Mouse (Mus musculus) lung, postnatal 10 days (tissue): ENCODE results near the gene Tert.
A peak's percentile ranks its signal among the peaks of the same experiment; 100 is the strongest.

Experiments used
- DNase-seq: peaks from one replicate; pipeline ENCODE4 v3.0.0; 2021

Gene Tert

DNA sequence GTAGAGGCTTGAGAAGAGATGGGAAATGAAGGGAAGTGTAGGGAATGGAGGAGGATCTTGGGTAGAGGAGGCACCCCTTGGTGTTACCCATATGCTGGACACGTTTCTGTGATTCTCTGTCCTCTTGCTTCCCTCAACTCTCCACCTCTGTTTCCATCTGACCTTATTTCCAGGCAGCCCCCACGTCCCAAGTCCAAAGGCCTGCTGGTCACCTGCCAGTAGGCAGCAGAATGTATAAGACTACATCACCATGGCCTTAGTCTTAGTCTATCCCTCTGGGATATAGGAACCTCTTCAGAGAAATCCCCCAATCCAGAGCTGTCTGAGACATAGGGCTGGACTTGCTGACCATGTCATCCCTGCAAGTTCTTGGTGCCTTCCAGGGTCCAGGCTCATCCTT is 52.6 kb downstream of the Tert start:
- DNase-seq: no peak

DNA sequence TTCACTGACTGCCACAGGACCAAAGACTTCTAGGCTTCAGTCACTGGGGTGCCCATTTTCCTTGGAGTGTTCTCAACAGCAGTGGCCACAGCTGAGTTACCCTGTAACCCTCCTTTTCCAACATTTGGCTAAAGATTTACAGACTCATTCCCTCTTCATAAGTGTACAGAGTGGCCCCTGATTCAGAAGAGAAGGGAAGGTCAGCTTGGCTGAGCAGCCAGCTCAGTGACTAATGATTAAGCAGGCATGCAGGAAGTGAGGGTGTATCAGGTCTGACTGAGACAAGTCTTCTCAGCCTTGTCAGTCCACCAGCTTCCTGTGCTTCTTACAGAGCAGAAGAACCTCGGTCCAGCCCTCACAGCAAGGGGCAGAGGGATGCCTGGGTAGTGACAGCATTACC is 53.7 kb downstream of the Tert start:
- no peak for DNase-seq

DNA sequence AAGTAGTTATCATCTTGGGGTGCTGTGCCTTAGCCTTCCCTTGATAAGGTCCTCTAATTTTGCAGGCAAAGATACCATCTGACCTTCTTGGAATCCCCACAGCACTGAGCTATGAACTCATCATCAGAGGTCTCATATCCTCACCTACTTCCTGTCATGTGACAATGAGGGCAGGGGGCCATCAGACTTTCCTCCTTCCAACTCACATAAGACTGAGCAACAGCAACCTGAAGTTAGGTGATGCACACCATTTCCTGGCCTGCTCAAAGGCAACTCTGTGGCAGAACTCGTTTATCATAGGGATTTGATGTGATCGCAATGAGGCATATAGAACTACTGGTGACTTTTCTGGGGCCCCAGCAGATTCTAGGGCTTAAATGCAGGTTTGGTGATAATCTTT is 55.5 kb downstream of the Tert start:
- DNase-seq: no peak

DNA sequence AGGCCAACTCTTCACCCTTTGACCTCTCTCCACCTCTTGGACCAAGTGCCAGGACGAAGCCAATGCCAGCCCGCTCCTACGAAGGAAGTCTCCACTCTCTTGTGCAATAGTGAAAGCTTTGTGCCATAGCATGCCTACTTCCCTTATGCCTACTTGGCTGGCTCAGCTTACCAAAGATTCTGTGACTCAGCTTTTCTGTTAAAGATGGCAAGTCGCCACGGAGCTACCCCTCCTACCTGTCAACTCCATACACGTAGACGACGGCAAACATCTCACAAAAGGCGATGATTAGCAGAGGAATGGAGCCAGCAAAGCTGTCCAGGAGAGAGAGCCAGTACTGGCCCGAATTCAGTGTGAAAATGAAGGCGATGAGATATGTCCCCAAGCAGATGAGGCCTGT is 57.0 kb downstream of the Tert start:
- DNase-seq: no peak

DNA sequence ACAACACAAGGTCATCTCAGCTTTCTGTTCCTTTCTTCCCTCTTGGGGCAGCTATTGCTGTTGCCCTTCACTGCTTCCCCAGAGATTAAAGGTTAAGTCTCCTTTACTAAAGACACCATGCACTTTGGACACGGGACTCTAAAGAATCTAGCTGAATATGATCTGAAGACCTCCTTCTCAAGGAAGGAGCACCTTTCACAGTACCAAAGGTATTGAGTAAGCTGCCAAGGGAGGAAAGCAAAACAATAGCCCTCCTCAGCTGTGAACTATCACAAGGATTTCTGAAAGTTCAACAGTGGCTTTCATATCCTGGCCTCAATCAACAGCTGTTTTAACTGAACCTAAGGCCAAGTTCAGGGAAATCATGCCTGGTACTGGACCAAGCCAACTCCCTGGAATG is 57.7 kb downstream of the Tert start:
- no peak for DNase-seq

DNA sequence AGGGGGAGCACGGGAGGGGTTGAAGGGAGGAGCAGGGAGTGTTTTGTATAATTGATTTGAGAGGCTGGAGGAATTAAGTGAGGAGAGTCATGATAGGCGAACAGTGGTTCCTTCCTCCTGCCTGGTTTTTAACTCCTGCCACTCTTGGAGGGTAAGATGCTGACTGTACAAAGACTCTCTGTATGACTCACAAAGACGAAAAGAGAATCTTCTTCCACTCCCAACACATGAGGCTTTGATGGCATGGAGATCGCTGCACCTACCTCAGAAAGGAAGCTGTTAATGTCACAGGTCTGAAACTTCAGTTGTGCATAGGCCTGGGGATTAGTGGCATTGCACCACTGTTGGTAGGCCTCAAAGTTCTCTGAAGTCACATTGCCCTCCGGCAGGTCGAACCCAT is 58.8 kb downstream of the Tert start:
- no peak for DNase-seq

DNA sequence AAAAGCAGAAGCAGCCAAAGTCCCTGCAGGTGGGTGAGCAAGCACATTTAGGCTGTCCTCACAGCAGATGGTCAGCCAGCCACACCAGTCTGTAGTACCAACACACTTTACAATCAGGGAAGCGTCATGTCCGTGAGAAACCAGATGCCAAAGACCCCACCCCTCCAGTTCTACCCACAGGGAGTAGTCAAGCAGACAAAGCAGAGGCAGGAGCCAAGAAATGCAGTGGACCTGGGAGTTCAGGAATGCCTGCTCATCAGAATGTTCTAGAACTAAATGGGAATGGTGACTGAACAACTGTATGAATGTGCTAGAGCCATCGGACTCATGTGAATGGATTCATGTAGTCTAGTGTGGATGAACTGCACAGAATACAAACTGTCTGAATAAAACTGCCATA is 60.9 kb downstream of the Tert start:
- no peak for DNase-seq

DNA sequence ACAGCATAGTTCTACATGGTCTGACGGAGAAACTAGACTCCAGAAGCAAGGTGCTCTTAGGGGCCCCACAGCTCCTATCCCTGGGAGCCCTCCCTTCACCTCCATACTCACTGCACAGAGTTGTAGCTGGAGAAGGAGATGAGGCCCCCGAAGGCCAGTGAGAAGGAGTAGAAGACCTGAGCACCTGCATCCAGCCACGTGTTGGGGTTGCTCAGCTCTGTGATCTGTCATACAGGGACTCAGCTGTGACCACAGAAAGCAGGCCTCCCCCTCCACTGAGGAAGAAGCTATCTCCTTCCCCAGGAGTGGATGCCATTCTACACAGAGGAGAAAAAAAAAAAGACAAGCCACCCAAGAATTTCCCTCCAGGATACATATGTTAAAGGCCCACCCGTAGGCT is 62.2 kb downstream of the Tert start:
- no peak for DNase-seq

DNA sequence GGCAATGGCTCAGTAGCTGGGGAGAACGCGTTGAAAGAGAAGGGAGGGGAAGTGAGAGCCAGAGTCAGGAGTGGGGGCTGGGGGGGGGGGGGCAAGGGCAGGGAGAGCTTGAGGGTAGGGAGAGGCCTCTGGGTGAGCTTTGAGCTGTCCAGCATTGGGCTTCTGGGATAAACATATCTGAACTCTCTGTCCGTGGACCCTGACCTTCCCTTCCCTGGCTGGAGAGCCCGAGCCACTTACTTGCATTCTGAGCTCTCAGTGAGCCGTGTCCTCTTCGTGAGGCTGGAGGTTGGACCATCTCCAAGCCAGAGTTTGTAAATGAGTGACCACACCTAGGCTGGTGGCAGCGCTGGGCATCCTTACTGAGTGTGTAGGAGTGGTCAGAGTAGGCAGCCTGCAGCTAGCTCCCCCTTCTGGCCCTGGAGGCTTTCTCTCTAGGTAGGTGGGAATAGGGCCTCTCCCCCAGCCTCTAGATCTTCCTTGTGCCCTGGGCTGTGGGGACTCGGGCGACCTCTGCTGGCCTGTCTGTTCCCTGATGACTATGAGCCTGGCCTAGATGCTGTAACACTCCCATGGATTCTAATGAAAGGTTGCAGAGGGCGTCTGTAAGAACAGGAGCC is 65.6 kb downstream of the Tert start:
- DNase-seq: peak; percentile 76

DNA sequence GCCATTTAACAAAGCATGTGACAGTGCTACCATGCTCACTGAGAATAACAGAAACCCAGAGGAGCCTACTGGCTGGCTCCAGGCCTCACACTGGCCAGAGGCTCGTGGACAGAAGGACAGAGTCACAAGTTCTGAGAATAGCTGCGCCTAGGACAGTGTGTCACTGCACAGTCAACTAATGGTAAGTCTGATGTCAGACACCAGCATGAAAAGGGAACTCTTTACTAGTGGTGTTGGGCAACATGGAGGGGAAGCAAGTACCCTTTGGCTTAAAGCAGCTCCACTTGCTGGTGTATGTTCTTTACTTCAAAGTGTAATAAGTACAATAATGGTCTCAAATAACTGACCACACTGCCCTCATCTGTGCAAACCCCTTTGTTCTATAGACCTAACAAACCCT is 66.6 kb downstream of the Tert start:
- DNase-seq: no peak

DNA sequence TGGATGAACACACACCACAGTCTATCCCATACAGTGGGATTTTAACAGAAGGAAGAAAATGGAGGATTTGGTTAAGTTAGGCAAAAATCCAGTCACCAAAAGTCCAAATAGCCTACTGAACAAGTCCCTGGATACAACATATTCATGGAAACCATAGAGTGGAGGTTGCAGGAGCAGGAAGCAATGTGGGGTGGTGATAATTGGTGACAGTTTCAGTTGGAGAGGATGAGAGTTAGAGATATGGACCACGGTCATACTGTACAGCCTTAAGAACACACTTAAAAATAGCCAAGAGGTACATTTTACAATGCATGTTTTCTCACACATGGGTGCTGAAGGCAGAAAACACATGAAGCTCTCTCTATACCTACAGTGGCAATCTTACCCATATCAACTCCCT is 68.3 kb downstream of the Tert start:
- DNase-seq: no peak

DNA sequence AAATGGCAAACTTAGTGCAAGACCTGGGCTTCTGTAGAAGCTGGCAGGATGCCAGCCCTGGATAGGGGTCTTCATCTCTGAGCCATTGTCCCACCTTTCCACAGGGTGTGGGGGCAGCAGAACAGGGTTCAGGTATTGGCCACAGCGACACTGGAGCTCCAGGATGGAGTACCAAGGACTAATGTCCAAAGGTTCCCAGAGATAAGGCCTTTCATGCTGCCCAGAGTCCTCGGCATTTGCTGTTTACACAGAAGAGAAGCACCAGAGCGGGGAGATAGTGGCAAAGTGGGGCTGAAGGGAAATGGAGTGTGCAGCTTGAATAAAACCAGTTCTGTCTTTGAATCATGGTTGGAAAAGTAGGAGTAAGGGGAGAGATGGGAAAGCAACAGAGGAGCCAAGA is 69.8 kb downstream of the Tert start:
- DNase-seq: no peak
